Mouse (Mus musculus) CH12.LX (cell line): ENCODE results near the gene Hes5. TPM values are rescaled to one million over a fixed set of nuclear protein-coding genes. Genes with fewer than 3 reads are reported as not detected.

Experiments used
- DNase-seq: peaks from one replicate; pipeline ENCODE4 v3.0.0-alpha.2; 2013; ENCODE audit errors: extremely low read depth
- H3K27ac ChIP-seq: 2 replicates; pipeline ENCODE4 v1.5.1; 2012; ENCODE audit warnings: low read depth, mild to moderate bottlenecking, control low read depth, moderate library complexity; ENCODE audit not compliant: insufficient read depth
- H3K27me3 ChIP-seq: replicated peaks from 2 replicates; pipeline ENCODE3; 2012; ENCODE audit warnings: inconsistent platforms
- H3K36me3 ChIP-seq, 2 experiments: replicated peaks in 1 of 2; 2 replicates each; pipeline versions ENCODE3 to v1.6.1; 2012; ENCODE audit warnings: inconsistent platforms in 1 of 2, low read length in 1 of 2, mild to moderate bottlenecking in 1 of 2, mixed read lengths in 1 of 2, moderate library complexity in 1 of 2; ENCODE audit not compliant: control insufficient read depth in 1 of 2, insufficient read depth in 1 of 2
- H3K4me1 ChIP-seq, 2 experiments: 2 replicates each; pipeline ENCODE4 v1.6.1; 2012; ENCODE audit warnings: inconsistent platforms in 1 of 2, moderate library complexity in 1 of 2; ENCODE audit not compliant: insufficient read depth in 2 of 2, control insufficient read depth in 1 of 2
- H3K4me2 ChIP-seq: 2 replicates; pipeline ENCODE4 v1.6.1; 2012; ENCODE audit warnings: low read depth, mild to moderate bottlenecking, control low read depth; ENCODE audit not compliant: poor library complexity, insufficient read depth, severe bottlenecking
- H3K4me3 ChIP-seq, 3 experiments: fragments of 150-350 bp in 1 of 3; sonication (generic) in 1 of 3; replicated peaks in 1 of 3; 2 replicates each; pipeline versions ENCODE3 to v1.5.1; 2011 to 2012; ENCODE audit warnings: low read depth in 2 of 3, low read length in 2 of 3, mild to moderate bottlenecking in 2 of 3, moderate library complexity in 2 of 3, control low read depth in 1 of 3, improper control_type of control experiment in 1 of 3, inconsistent platforms in 1 of 3, mixed read lengths in 1 of 3; ENCODE audit not compliant: poor library complexity in 1 of 3
- H3K79me2 ChIP-seq: replicated peaks from 2 replicates; pipeline ENCODE4 v1.6.1; 2012; ENCODE audit warnings: mild to moderate bottlenecking, moderate library complexity; ENCODE audit not compliant: control insufficient read depth, poor library complexity, insufficient read depth, severe bottlenecking; ENCODE audit errors: extremely low read depth
- H3K9ac ChIP-seq: 2 replicates; pipeline ENCODE4 v1.6.1; 2012; ENCODE audit warnings: low read depth, mild to moderate bottlenecking, control low read depth, moderate library complexity; ENCODE audit not compliant: insufficient read depth
- H3K9me3 ChIP-seq: replicated peaks from 2 replicates; pipeline ENCODE3; 2012; ENCODE audit warnings: low read length, inconsistent platforms, mixed read lengths
- CHD1 ChIP-seq: IDR thresholded peaks from 2 replicates; pipeline ENCODE4 v1.6.1; 2012; ENCODE audit warnings: low read depth, low read length, improper control_type of control experiment, inconsistent platforms
- E2F4 ChIP-seq: IDR thresholded peaks from 2 replicates; pipeline ENCODE4 v1.6.1; 2011; ENCODE audit warnings: low read depth, low read length, improper control_type of control experiment; ENCODE audit not compliant: insufficient replicate concordance
- EP300 ChIP-seq: IDR thresholded peaks from 2 replicates; pipeline ENCODE4 v1.6.1; 2011; ENCODE audit warnings: low read length, improper control_type of control experiment
- GABPA ChIP-seq: IDR thresholded peaks from 2 replicates; pipeline ENCODE4 v1.6.1; 2012; ENCODE audit warnings: low read depth, low read length, improper control_type of control experiment, inconsistent platforms; ENCODE audit not compliant: insufficient replicate concordance
- HCFC1 ChIP-seq: IDR thresholded peaks from 2 replicates; pipeline ENCODE4 v1.6.1; 2012; ENCODE audit warnings: low read depth, mild to moderate bottlenecking, inconsistent platforms, low read length, improper control_type of control experiment
- JUND ChIP-seq: conservative IDR thresholded peaks from 2 replicates; pipeline ENCODE4 v1.6.1; 2011; ENCODE audit warnings: low read depth, low read length, improper control_type of control experiment
- KAT2A ChIP-seq: IDR thresholded peaks from 2 replicates; pipeline ENCODE4 v1.6.1; 2012; ENCODE audit warnings: low read length, improper control_type of control experiment, inconsistent platforms; ENCODE audit not compliant: insufficient replicate concordance
- MAZ ChIP-seq: IDR thresholded peaks from 2 replicates; pipeline ENCODE4 v1.6.1; 2012; ENCODE audit warnings: low read depth, mild to moderate bottlenecking, inconsistent platforms, low read length, improper control_type of control experiment, moderate library complexity
- MEF2A ChIP-seq: IDR thresholded peaks from 2 replicates; pipeline ENCODE4 v1.6.1; 2014; ENCODE audit warnings: low read depth, mild to moderate bottlenecking, inconsistent platforms, low read length, improper control_type of control experiment, borderline replicate concordance
- MXI1 ChIP-seq: IDR thresholded peaks from 2 replicates; pipeline ENCODE4 v1.6.1; 2011; ENCODE audit warnings: mild to moderate bottlenecking, low read depth, low read length, improper control_type of control experiment
- MYC ChIP-seq: IDR thresholded peaks from 2 replicates; pipeline ENCODE4 v1.6.1; 2011; ENCODE audit warnings: low read depth, mild to moderate bottlenecking, improper control_type of control experiment, low read length
- NELFE ChIP-seq: IDR thresholded peaks from 2 replicates; pipeline ENCODE4 v1.6.1; 2011; ENCODE audit warnings: low read depth, low read length, improper control_type of control experiment
- NRF1 ChIP-seq: IDR thresholded peaks from 2 replicates; pipeline ENCODE4 v1.6.1; 2014; ENCODE audit warnings: low read depth, mild to moderate bottlenecking, inconsistent platforms, low read length, improper control_type of control experiment, moderate library complexity
- PAX5 ChIP-seq: IDR thresholded peaks from 2 replicates; pipeline ENCODE4 v1.6.1; 2012; ENCODE audit warnings: low read length, inconsistent platforms, mixed read lengths
- RAD21 ChIP-seq: IDR thresholded peaks from 2 replicates; pipeline ENCODE4 v1.6.1; 2011; ENCODE audit warnings: low read depth, mild to moderate bottlenecking, low read length, improper control_type of control experiment, moderate library complexity
- SMC3 ChIP-seq: IDR thresholded peaks from 2 replicates; pipeline ENCODE4 v1.6.1; 2011; ENCODE audit warnings: low read depth, low read length, improper control_type of control experiment
- TBP ChIP-seq: conservative IDR thresholded peaks from 2 replicates; pipeline ENCODE4 v1.6.1; 2011; ENCODE audit warnings: low read depth, low read length, improper control_type of control experiment
- TCF12 ChIP-seq: IDR thresholded peaks from 2 replicates; pipeline ENCODE4 v1.6.1; 2014; ENCODE audit warnings: low read depth, mild to moderate bottlenecking, inconsistent platforms, low read length, improper control_type of control experiment
- UBTF ChIP-seq: IDR thresholded peaks from 2 replicates; pipeline ENCODE4 v1.6.1; 2012; ENCODE audit warnings: low read depth, mild to moderate bottlenecking, inconsistent platforms, low read length, improper control_type of control experiment, moderate library complexity
- USF1 ChIP-seq: IDR thresholded peaks from 2 replicates; pipeline ENCODE4 v1.6.1; 2014; ENCODE audit warnings: low read depth, mild to moderate bottlenecking, inconsistent platforms, low read length, improper control_type of control experiment
- ZC3H11A ChIP-seq: IDR thresholded peaks from 2 replicates; pipeline ENCODE4 v1.6.1; 2012; ENCODE audit warnings: low read depth, mild to moderate bottlenecking, inconsistent platforms, low read length, improper control_type of control experiment
- ZNF384 ChIP-seq: IDR thresholded peaks from 2 replicates; pipeline ENCODE4 v1.6.1; 2012; ENCODE audit warnings: low read depth, low read length, improper control_type of control experiment, inconsistent platforms
- dilution Hi-C: fragments of 300-500 bp; cut with MboI; formaldehyde crosslinking; loops from 2 replicates; pipeline ENCODE4 v1.14.3; 2020; ENCODE audit warnings: low sequenced_read_pairs; ENCODE audit not compliant: extremely low pct_unique_long_range_greater_than_20kb, extremely low pct_ligation_motif_present
- in situ Hi-C: fragments of 300-500 bp; cut with MboI; formaldehyde crosslinking; loops from 3 replicates; pipeline ENCODE4 v1.14.3; 2019; ENCODE audit warnings: low sequenced_read_pairs, low pct_ligation_motif_present, low pct_unique_long_range_greater_than_20kb, mixed read lengths
- polyA plus RNA-seq: library from polyadenylated mRNA; unstranded; fragments of >175 nt; gene quantifications from 2 replicates; pipeline ENCODE4 v1.2.1, GENCODE M21; 2012; ENCODE audit warnings: low read depth; ENCODE audit not compliant: insufficient read length
- total RNA-seq, 2 experiments: library from RNA; depleted of rRNA; stranded (reverse); fragments of 300-350 nt in 1 of 2; fragments of >200 nt in 1 of 2; gene quantifications; 2 replicates each; pipeline ENCODE4 v1.2.3; 2012 to 2014

Gene Hes5
- total and polyA plus RNA-seq, 3 experiments, result 1.7 to 6.8 (median 2.1) TPM

DNA sequence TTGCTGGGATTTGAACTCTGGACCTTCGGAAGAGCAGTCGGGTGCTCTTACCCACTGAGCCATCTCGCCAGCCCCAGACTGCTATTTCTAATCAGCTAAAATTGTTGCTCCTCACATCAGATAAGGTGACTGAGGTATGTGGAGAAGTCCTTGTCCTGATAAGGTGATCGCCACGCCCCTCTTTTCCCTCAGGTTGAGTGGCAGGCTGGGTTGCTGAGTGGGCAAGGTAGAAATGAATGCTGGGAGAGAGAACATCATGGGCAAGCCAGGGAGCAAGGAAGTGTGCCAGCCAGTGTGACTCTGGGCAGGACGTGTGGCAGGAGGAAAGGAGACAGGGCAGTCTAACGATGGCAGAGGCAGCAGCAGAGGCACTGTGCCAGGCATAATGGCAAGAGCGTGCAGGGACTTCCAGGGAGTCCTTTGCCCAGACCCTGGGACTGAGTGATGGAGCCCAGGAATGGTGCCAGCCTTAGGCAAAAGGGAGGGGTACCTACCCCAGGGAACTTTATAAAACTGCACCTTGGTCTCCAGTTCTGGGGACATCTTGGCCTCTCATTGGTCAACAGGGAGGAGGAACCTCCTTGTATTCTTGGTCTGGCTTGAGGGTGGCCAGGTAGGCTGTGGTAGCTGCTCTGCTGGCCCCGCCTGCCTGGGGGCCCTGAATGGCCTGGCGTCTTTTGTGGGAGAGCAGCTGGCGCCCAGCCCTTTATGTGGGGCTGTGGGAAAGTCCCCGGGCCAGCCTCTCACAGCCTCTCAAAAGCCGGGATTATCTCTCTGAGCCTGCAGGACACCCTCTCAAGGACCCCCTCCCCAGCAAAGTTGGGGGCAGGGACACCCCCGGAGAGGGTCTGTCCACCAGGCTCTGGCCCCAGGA is 12.4 kb upstream of the Hes5 start:
- H3K4me3 ChIP-seq, result no peak overlapping the region

DNA sequence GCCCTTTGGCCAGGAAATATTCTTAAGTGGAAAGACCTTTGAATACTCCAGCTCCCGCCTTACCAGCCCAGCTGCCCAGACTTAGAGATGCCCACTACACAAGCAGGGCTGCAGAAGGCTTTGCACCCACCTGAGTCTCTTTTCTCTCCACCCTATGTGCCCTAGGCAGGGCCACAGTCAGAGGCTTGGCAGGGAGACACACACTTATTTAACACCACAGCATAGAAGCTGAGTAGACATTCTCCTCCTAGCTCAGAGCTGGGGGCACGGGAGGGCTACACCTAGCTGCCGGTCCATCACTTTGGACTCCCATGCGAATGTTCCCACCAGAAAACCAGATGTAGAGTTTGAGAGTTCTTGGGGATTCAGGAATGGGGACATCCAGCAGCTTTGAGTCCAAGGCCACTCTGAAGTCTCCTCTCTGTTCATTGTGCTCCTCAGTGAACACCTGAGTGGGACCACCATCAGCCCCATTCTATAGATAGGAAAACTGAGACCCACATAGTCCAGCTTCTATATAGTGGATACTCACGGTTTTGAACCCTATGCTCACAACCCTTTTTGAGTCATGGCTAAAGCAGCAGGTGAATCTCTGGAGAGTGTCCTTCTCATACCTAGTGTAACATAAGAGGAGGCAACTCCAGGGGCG is 11.7 kb upstream of the Hes5 start:
- dilution Hi-C loops (no loop called here), in situ Hi-C loops (loop anchor here (5.0 to 25.0 kb wide), 2 partner anchors 118 to 812 kb away; partner anchors contain the start of genes Pex10, Trp73 and Wrap73)
- no peak for TF ChIP-seq MXI1
- no peak for TF ChIP-seq RAD21
- TF ChIP-seq MAZ, result no peak
- TF ChIP-seq MEF2A, result no peak
- no peak for TF ChIP-seq GABPA
- TF ChIP-seq CHD1, result no peak
- no peak for TF ChIP-seq EP300
- TF ChIP-seq PAX5, result no peak
- no peak for TF ChIP-seq HCFC1
- no peak for TF ChIP-seq JUND
- no peak for TF ChIP-seq ZC3H11A
- no peak for TF ChIP-seq NELFE
- TF ChIP-seq NRF1, result no peak
- TF ChIP-seq UBTF, result no peak
- TF ChIP-seq E2F4, result no peak
- no peak for TF ChIP-seq MYC
- TF ChIP-seq USF1, result no peak
- no peak for TF ChIP-seq TBP
- Histone ChIP-seq H3K4me1 (peaks cover 24 to 43% of the 10 kb centered on the region in 2 experiments), H3K9me3 (no peaks in the 10 kb centered on the region), H3K27me3 (peaks cover 32% of the 10 kb centered on the region), H3K4me3 (no peak overlapping the region), H3K4me2 (0 out of 2 replicates have a peak overlapping the region, but pooled peaks have one; percentile 2), H3K79me2 (no peaks in the 10 kb centered on the region), H3K9ac (no peak overlapping the region), H3K36me3 (no peaks in the 10 kb centered on the region), H3K27ac (no peak overlapping the region)
- DNase-seq, result no peak

More for the DNA sequence above, 12.4 kb upstream of the Hes5 start:
- no peak overlapping the region for H3K9ac ChIP-seq
- dilution Hi-C loops (no loop called here), in situ Hi-C loops (loop anchor here (5.0 to 25.0 kb wide), 2 partner anchors 119 to 811 kb away; partner anchors contain the start of genes Pex10, Trp73 and Wrap73)
- H3K9me3 ChIP-seq, result no peaks in the 10 kb centered on the region
- peaks cover 32% of the 10 kb centered on the region for H3K27me3 ChIP-seq
- no peak for DNase-seq
- peaks cover 24 to 43% of the 10 kb centered on the region in 2 experiments for H3K4me1 ChIP-seq
- H3K27ac ChIP-seq, result no peak overlapping the region
- H3K36me3 ChIP-seq, result no peaks in the 10 kb centered on the region
- TF ChIP-seq CHD1 (no peak), SMC3 (no peak), EP300 (no peak), TCF12 (0 out of 2 replicates have a peak, but pooled peaks have one; percentile 37), ZNF384 (no peak), KAT2A (no peak), MXI1 (no peak)
- no peaks in the 10 kb centered on the region for H3K79me2 ChIP-seq
- H3K4me2 ChIP-seq, result no peak overlapping the region
